Mouse (Mus musculus) intestine, embryonic 16.5 days (tissue): ENCODE data around the gene Rpa2. TPM values are rescaled to one million over a fixed set of nuclear protein-coding genes. Genes with fewer than 3 reads are reported as not detected.
A peak's percentile ranks its signal among the peaks of the same experiment; 100 is the strongest.

Experiments used
- ATAC-seq: fragments of 200-750 bp; cut with Nextera tagmentation; 2 replicates; pipeline ENCODE4 v1.8.0; 2017; ENCODE audit warnings: moderate TSS enrichment, moderate library complexity
- H3K27ac ChIP-seq: fragments of 300-500 bp; sonication (generic); 2 replicates; pipeline ENCODE4 v1.5.1; 2014; ENCODE audit warnings: mild to moderate bottlenecking, low read length
- H3K27me3 ChIP-seq: fragments of 300-500 bp; sonication (generic); replicated peaks from 2 replicates; pipeline ENCODE4 v1.6.1; 2014; ENCODE audit warnings: low read length, control low read depth, mixed read lengths; ENCODE audit not compliant: control insufficient read depth, insufficient read depth
- H3K36me3 ChIP-seq: fragments of 300-500 bp; sonication (generic); 2 replicates; pipeline ENCODE4 v1.6.1; 2014; ENCODE audit warnings: low read length, control low read depth; ENCODE audit not compliant: control insufficient read depth, insufficient read depth
- H3K4me1 ChIP-seq: fragments of 300-500 bp; sonication (generic); 2 replicates; pipeline ENCODE4 v1.6.1; 2014; ENCODE audit warnings: low read length, control low read depth, mixed read lengths; ENCODE audit not compliant: control insufficient read depth, insufficient read depth
- H3K4me2 ChIP-seq: fragments of 300-500 bp; sonication (generic); 2 replicates; pipeline ENCODE4 v1.6.1; 2014; ENCODE audit warnings: low read depth, low read length, control low read depth
- H3K4me3 ChIP-seq: fragments of 300-500 bp; sonication (generic); 2 replicates; pipeline ENCODE4 v1.5.1; 2014; ENCODE audit warnings: mild to moderate bottlenecking, low read length
- H3K9ac ChIP-seq: fragments of 300-500 bp; sonication (generic); 2 replicates; pipeline ENCODE4 v1.6.1; 2014; ENCODE audit warnings: low read depth, low read length
- H3K9me3 ChIP-seq: fragments of 300-500 bp; sonication (generic); 2 replicates; pipeline ENCODE4 v1.6.1; 2016; ENCODE audit warnings: low read length, control low read depth; ENCODE audit not compliant: control insufficient read depth
- WGBS: fragments of 180-500 bp; shearing (Covaris S2); extraction: QIAGEN DNeasy Blood & Tissue Kit; methylation state at CpG from one replicate; pipeline ENCODE4 v1.1.7; 2014; 5-methylcytosine and 5-hydroxymethylcytosine counted together
- polyA plus RNA-seq: library from polyadenylated mRNA; unstranded; fragments of >200 nt; fragmentation: Nextera tagmentation; extraction: Ambion mirVana; gene quantifications from 2 replicates; pipeline ENCODE4 v1.2.1, GENCODE M21; 2015

Rpa2 gene
- polyA plus RNA-seq, 1 experiment from 2014 or later, result 76.0 TPM

GRCm38 (mm10) chr4:132741491-132741890 lies 26.6 kb upstream of the Rpa2 start:
- Histone ChIP-seq H3K9ac (no peak overlapping the region), H3K27me3 (no peaks in the 10 kb centered on the region), H3K4me2 (no peak overlapping the region), H3K4me1 (no peaks in the 10 kb centered on the region), H3K36me3 (no peaks in the 10 kb centered on the region), H3K4me3 (no peak overlapping the region), H3K27ac (no peak overlapping the region), H3K9me3 (no peaks in the 10 kb centered on the region)
- ATAC-seq, result no peak
- 90% methylated on average over 7 of the region's 7 CpGs for WGBS

- Histone ChIP-seq H3K4me3 (no peak overlapping the region), H3K36me3 (no peaks in the 10 kb centered on the region), H3K27me3 (no peaks in the 10 kb centered on the region), H3K27ac (no peak overlapping the region), H3K9ac (no peak overlapping the region), H3K4me2 (no peak overlapping the region), H3K4me1 (peaks cover 4% of the 10 kb centered on the region; the same call in 1 of the 2 replicates), H3K9me3 (no peaks in the 10 kb centered on the region)
- 74% methylated on average over 11 of the region's 11 CpGs for WGBS
- ATAC-seq, result no peak
Measured at GRCm38 (mm10) chr4:132743992-132744911, 23.9 kb upstream of the Rpa2 start.

GRCm38 (mm10) chr4:132746911-132747517 lies 21.1 kb upstream of the Rpa2 start:
- Histone ChIP-seq H3K27ac (peak overlapping the region; percentile 69), H3K36me3 (no peaks in the 10 kb centered on the region), H3K9me3 (no peaks in the 10 kb centered on the region), H3K4me1 (peaks cover 4% of the 10 kb centered on the region; the same call in 1 of the 2 replicates), H3K4me2 (peak overlapping the region; percentile 43; the same call in 1 of the 2 replicates), H3K9ac (peak overlapping the region; percentile 9; the same call in 1 of the 2 replicates), H3K4me3 (no peak overlapping the region), H3K27me3 (no peaks in the 10 kb centered on the region)
- 0 out of 2 replicates have a peak, but pooled peaks have one; percentile 4 for ATAC-seq
- WGBS, result 87% methylated on average over 9 of the region's 9 CpGs

GRCm38 (mm10) chr4:132747664-132748259 lies 20.4 kb upstream of the Rpa2 start:
- whole genome bisulfite sequencing, result 43% methylated on average over 9 of the region's 9 CpGs

GRCm38 (mm10) chr4:132748778-132749177 lies 19.4 kb upstream of the Rpa2 start:
- no peak for ATAC-seq
- Histone ChIP-seq H3K9ac (no peak overlapping the region), H3K4me2 (no peak overlapping the region), H3K27ac (peak overlapping the region; percentile 41; the same call in 1 of the 2 replicates), H3K4me3 (no peak overlapping the region), H3K9me3 (no peaks in the 10 kb centered on the region), H3K4me1 (peaks cover 4% of the 10 kb centered on the region; the same call in 1 of the 2 replicates), H3K36me3 (no peaks in the 10 kb centered on the region), H3K27me3 (no peaks in the 10 kb centered on the region)
- 88% methylated on average over 4 of the region's 4 CpGs for WGBS

More at GRCm38 (mm10) chr4:132747664-132748259, 20.4 kb upstream of the Rpa2 start:
- Histone ChIP-seq H3K4me1 (peaks cover 4% of the 10 kb centered on the region; the same call in 1 of the 2 replicates), H3K9me3 (no peaks in the 10 kb centered on the region), H3K27me3 (no peaks in the 10 kb centered on the region), H3K9ac (peak overlapping the region; percentile 56), H3K36me3 (no peaks in the 10 kb centered on the region), H3K27ac (peak overlapping the region; percentile 69), H3K4me2 (peak overlapping the region; percentile 43), H3K4me3 (peak overlapping the region; percentile 22)
- ATAC-seq, result peak; percentile 82

GRCm38 (mm10) chr4:132749258-132749982 lies 18.7 kb upstream of the Rpa2 start:
- ATAC-seq, result no peak
- no peak overlapping the region for H3K4me3 ChIP-seq
- H3K27me3 ChIP-seq, result no peaks in the 10 kb centered on the region

GRCm38 (mm10) chr4:132752992-132753391 lies 15.1 kb upstream of the Rpa2 start:
- H3K9me3 ChIP-seq, result no peaks in the 10 kb centered on the region
- H3K27me3 ChIP-seq, result no peaks in the 10 kb centered on the region

More at GRCm38 (mm10) chr4:132749258-132749982, 18.7 kb upstream of the Rpa2 start:
- Histone ChIP-seq H3K9me3 (no peaks in the 10 kb centered on the region), H3K4me1 (peaks cover 4% of the 10 kb centered on the region; the same call in 1 of the 2 replicates), H3K9ac (no peak overlapping the region), H3K27ac (no peak overlapping the region), H3K36me3 (no peaks in the 10 kb centered on the region), H3K4me2 (no peak overlapping the region)
- 83% methylated on average over 6 of the region's 6 CpGs for WGBS

GRCm38 (mm10) chr4:132756974-132757373 lies 11.2 kb upstream of the Rpa2 start, which contains the start of gene Smpdl3b:
TSS of gene Smpdl3b (minus strand) at chr4:132757252.
- Histone ChIP-seq H3K4me2 (peak within 1 kb of the TSS; percentile 96), H3K4me1 (peaks cover 8% of the 10 kb centered on the region), H3K27me3 (no peaks in the 10 kb centered on the region), H3K36me3 (no peaks in the 10 kb centered on the region), H3K4me3 (peak within 1 kb of the TSS; percentile 57), H3K9me3 (no peaks in the 10 kb centered on the region), H3K9ac (peak within 1 kb of the TSS; percentile 66), H3K27ac (no peak within 1 kb of the TSS; the same call in 1 of the 2 replicates)
- ATAC-seq, result peak; percentile 86
- WGBS, result under 1% methylated on average over 22 of the region's 22 CpGs

More at GRCm38 (mm10) chr4:132752992-132753391, 15.1 kb upstream of the Rpa2 start:
- Histone ChIP-seq H3K4me3 (no peak overlapping the region), H3K27ac (no peak overlapping the region), H3K4me1 (peaks cover 8% of the 10 kb centered on the region), H3K36me3 (no peaks in the 10 kb centered on the region), H3K9ac (no peak overlapping the region), H3K4me2 (no peak overlapping the region)
- no peak for ATAC-seq
- 79% methylated on average over 6 of the region's 6 CpGs for WGBS
